Mouse (Mus musculus) myocyte (in vitro differentiated cells): ENCODE data around the gene Hsdl2.

ENCODE experiments used
- CEBPB ChIP-seq: IDR thresholded peaks from 2 replicates; pipeline ENCODE4 v1.6.1; 2011; ENCODE audit warnings: mild to moderate bottlenecking, moderate library complexity; ENCODE audit not compliant: poor library complexity, insufficient read depth, severe bottlenecking
- E2F4 ChIP-seq: IDR thresholded peaks from one replicate; pipeline ENCODE4 v1.6.1; 2011; ENCODE audit warnings: mild to moderate bottlenecking, control low read depth, moderate library complexity; ENCODE audit not compliant: insufficient read depth
- MAX ChIP-seq: IDR thresholded peaks from one replicate; pipeline ENCODE4 v1.6.1; 2011; ENCODE audit warnings: low read depth, mild to moderate bottlenecking, control low read depth
- MYOD1 ChIP-seq, 3 experiments: IDR thresholded peaks; one replicate each; pipeline ENCODE4 v1.6.1; 2011; ENCODE audit warnings: control low read depth in 2 of 3, low read depth in 2 of 3, mild to moderate bottlenecking in 2 of 3, moderate library complexity in 1 of 3; ENCODE audit not compliant: insufficient read length in 2 of 3, control insufficient read depth in 1 of 3
- MYOG ChIP-seq, 3 experiments: IDR thresholded peaks; one replicate each; pipeline ENCODE4 v1.6.1; 2011; ENCODE audit warnings: control low read depth in 2 of 3, low read depth in 2 of 3, mild to moderate bottlenecking in 2 of 3; ENCODE audit not compliant: insufficient read length in 2 of 3, control insufficient read depth in 1 of 3, insufficient read depth in 1 of 3
- POLR2A ChIP-seq: IDR thresholded peaks from one replicate; pipeline ENCODE4 v1.6.1; 2011; ENCODE audit warnings: low read depth, mild to moderate bottlenecking, control low read depth, moderate library complexity; ENCODE audit not compliant: insufficient read length
- POLR2AphosphoS2 ChIP-seq: IDR thresholded peaks from one replicate; pipeline ENCODE4 v1.6.1; 2011; ENCODE audit warnings: low read depth, control low read depth; ENCODE audit not compliant: insufficient read length
- REST ChIP-seq: IDR thresholded peaks from one replicate; pipeline ENCODE4 v1.6.1; 2011; ENCODE audit warnings: mild to moderate bottlenecking, control low read depth, moderate library complexity; ENCODE audit not compliant: insufficient read depth, insufficient read length
- SRF ChIP-seq: IDR thresholded peaks from one replicate; pipeline ENCODE4 v1.6.1; 2011; ENCODE audit warnings: low read depth; ENCODE audit not compliant: control insufficient read depth, insufficient read length
- TCF12 ChIP-seq: IDR thresholded peaks from one replicate; pipeline ENCODE4 v1.6.1; 2011; ENCODE audit warnings: mild to moderate bottlenecking, control low read depth; ENCODE audit not compliant: poor library complexity, insufficient read depth, severe bottlenecking
- TCF3 ChIP-seq: IDR thresholded peaks from one replicate; pipeline ENCODE4 v1.6.1; 2011; ENCODE audit warnings: low read depth, control low read depth; ENCODE audit not compliant: insufficient read length
- USF1 ChIP-seq: IDR thresholded peaks from one replicate; pipeline ENCODE4 v1.6.1; 2011; ENCODE audit warnings: low read depth, mild to moderate bottlenecking, control low read depth, moderate library complexity

- TF ChIP-seq POLR2A (no peak), USF1 (no peak), TCF3 (no peak), TCF12 (no peak), POLR2AphosphoS2 (no peak), REST (no peak), MAX (no peak), MYOD1 (IDR thresholded peaks at IDR 0.05; ENCODE audit: control insufficient read depth in 1 of 3, insufficient read length in 2 of 3, low read depth in 2 of 3) (no peak), E2F4 (no peak), SRF (no peak), MYOG (IDR thresholded peaks at IDR 0.05; ENCODE audit: control insufficient read depth in 1 of 3, insufficient read depth in 1 of 3, insufficient read length in 2 of 3, low read depth in 2 of 3) (no peak), CEBPB (no peak)
Observed at GRCm38 (mm10) chr4:59536281-59536680, 45.1 kb upstream of the Hsdl2 start.
